Mouse (Mus musculus): ENCODE results near the gene Nell2.

- TF ChIP-seq CTCF (IDR thresholded peaks at IDR 0.05; ENCODE audit: low read depth) (no peak), EP300 (IDR thresholded peaks at IDR 0.05; ENCODE audit: low read depth) (no peak)
These were observed 32.7 kb downstream of the Nell2 start for GRCm38 (mm10) chr15:95495666-95496065.

Data from liver, postnatal 0 days (tissue).